Mouse (Mus musculus): Measurements from ENCODE around the gene Cdkn1b. TPM values are rescaled to one million over a fixed set of nuclear protein-coding genes. Genes with fewer than 3 reads are reported as not detected.

Cdkn1b gene
- polyA plus RNA-seq, 1 experiment from 2014 or later, result 21.7 TPM

DNA sequence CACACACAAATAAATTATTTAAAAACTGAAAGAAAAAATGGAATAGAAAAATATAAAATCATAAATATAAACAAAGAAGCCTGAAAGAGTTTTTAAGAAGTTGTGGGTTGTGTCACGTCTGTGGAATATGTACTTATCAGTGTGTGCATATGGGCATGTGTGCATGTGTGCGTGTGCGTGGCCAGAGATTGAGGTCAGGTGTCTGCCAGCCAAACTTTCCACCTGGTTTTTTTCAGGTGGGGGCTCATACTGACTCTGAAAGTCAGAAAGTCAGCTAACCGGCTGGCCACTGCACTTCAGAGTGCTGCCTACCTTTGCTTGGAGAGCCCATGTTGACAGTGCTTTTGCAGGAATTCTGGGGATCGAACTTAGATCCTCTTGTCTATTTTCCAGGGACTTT, 14.1 kb downstream of the Cdkn1b start:
- H3K9me3 ChIP-seq, result no peaks in the 10 kb centered on the region
- 95% methylated on average over 5 of the region's 5 CpGs for WGBS

DNA sequence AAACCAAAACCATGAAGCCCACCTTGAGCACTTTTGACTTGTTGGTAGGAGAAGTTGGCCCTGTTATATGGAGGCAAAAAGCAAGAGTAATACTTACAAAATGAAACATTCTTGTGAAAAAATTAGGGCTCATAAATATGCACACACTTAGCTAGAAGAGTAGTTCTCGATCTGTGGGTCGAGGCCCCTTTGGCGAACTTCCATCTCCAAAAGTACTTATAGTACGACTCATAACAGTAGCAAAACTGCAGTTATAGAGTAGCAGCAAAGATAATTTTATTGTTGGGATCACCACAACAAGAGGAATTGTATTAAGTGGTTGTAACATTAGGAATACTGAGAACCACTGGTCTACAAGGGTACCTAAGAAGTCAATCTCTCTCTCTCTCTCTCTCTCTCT, 19.6 kb downstream of the Cdkn1b start:
- Histone ChIP-seq H3K36me3 (no peaks in the 10 kb centered on the region), H3K9me3 (no peaks in the 10 kb centered on the region), H3K4me1 (replicated peaks) (no peaks in the 10 kb centered on the region), H3K9ac (no peak overlapping the region), H3K4me2 (no peak overlapping the region), H3K27ac (replicated peaks) (no peak overlapping the region), H3K4me3 (no peak overlapping the region), H3K27me3 (no peaks in the 10 kb centered on the region)
- ATAC-seq (ENCODE audit: low read depth), result no peak
- WGBS, result 92% methylated on average over 4 of the region's 4 CpGs

More for the DNA sequence above, 14.1 kb downstream of the Cdkn1b start:
- Histone ChIP-seq H3K27ac (replicated peaks) (no peak overlapping the region), H3K4me3 (no peak overlapping the region), H3K36me3 (no peaks in the 10 kb centered on the region), H3K27me3 (no peaks in the 10 kb centered on the region), H3K4me2 (no peak overlapping the region), H3K9ac (no peak overlapping the region), H3K4me1 (replicated peaks) (peaks cover 6% of the 10 kb centered on the region; the same call in 1 of the 2 replicates)
- no peak for ATAC-seq (ENCODE audit: low read depth)

DNA sequence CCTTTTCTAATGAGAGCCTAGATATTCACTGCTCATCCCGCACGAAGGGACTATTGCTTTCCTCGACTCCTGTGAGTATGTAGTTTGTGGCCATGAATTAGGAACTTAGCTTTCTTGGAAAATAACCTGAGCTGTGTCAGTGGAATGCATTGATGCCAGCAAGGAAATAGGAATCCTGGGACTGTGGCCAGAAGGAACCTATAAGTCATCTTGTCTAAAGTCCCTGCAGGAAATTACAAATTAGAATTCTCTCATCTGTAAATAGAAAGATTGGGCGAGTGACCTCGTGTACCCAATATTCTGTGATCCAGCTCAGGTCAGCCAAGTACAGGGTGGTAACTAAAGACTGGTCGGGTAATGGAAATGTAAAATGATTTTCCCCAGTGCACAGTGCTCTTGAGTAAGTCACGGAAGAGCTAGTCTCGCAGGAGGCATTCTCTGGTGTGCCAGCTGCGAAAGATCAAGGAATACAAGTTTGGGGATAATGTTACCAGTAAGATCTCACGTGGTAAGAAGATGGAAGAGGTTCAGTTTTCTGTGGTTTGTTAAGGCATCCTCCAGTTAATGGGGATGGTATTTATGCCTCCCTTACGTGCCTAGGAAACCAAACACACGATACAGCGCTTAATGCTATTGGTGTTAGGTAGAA, 23.7 kb downstream of the Cdkn1b start:
- H3K4me1 ChIP-seq (replicated peaks), result no peaks in the 10 kb centered on the region
- H3K27me3 ChIP-seq, result no peaks in the 10 kb centered on the region
- no peaks in the 10 kb centered on the region for H3K36me3 ChIP-seq
- no peak overlapping the region for H3K27ac ChIP-seq (replicated peaks)
- H3K9me3 ChIP-seq, result no peaks in the 10 kb centered on the region
- H3K9ac ChIP-seq, result no peak overlapping the region
- 78% methylated on average over 13 of the region's 13 CpGs for whole genome bisulfite sequencing
- no peak overlapping the region for H3K4me2 ChIP-seq
- ATAC-seq (ENCODE audit: low read depth), result no peak
- H3K4me3 ChIP-seq, result no peak overlapping the region

DNA sequence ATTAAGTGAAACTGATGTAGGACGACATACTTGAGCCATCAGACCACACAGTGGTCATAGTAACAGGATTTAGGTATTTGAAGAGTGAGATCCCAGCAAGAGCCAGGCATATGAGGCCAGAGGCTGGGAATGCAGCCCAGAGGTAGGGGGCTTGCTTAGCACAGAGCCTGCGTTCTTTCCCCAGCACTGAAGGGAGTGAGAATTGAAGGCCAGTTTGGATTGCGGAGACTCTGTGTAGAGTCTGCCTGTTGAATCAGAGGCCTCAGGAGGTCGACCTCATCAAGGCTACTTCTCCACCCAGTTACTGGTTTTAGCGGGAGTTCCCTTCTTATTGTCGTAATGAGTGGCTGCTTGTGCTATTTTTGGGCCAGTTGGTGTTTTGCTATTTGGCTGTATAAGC, 25.9 kb downstream of the Cdkn1b start:
- Histone ChIP-seq H3K9ac (no peak overlapping the region), H3K9me3 (no peaks in the 10 kb centered on the region), H3K4me3 (no peak overlapping the region), H3K4me2 (no peak overlapping the region), H3K27me3 (no peaks in the 10 kb centered on the region), H3K4me1 (replicated peaks) (no peaks in the 10 kb centered on the region), H3K36me3 (no peaks in the 10 kb centered on the region), H3K27ac (replicated peaks) (no peak overlapping the region)
- ATAC-seq (ENCODE audit: low read depth), result no peak
- WGBS, result 67% methylated on average over 6 of the region's 6 CpGs

DNA sequence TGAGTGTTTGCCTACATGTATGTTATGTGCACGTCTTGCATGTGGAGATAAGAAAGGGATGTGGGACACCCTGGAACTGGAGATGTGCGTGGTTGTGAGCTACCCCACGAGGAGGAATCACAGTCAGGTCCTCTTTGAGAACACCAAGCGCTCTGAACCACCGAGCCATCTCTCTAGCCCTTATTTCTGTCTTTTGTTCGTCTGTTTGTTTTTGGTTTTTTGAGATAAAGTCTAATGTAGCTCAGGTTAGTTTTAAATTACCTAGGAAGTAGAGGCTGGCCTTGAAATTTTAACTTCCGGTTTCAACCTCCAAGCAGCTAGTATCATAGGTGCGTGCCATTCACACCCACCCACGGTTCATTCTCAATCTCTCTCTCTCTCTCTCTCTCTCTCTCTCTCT, 26.7 kb downstream of the Cdkn1b start:
- H3K4me3 ChIP-seq, result no peak overlapping the region
- no peak overlapping the region for H3K27ac ChIP-seq (replicated peaks)
- H3K36me3 ChIP-seq, result no peaks in the 10 kb centered on the region
- 91% methylated on average over 9 of the region's 9 CpGs for WGBS
- H3K9me3 ChIP-seq, result no peaks in the 10 kb centered on the region
- H3K27me3 ChIP-seq, result no peaks in the 10 kb centered on the region
- H3K4me2 ChIP-seq, result no peak overlapping the region
- H3K9ac ChIP-seq, result no peak overlapping the region
- H3K4me1 ChIP-seq (replicated peaks), result no peaks in the 10 kb centered on the region
- no peak for ATAC-seq (ENCODE audit: low read depth)

DNA sequence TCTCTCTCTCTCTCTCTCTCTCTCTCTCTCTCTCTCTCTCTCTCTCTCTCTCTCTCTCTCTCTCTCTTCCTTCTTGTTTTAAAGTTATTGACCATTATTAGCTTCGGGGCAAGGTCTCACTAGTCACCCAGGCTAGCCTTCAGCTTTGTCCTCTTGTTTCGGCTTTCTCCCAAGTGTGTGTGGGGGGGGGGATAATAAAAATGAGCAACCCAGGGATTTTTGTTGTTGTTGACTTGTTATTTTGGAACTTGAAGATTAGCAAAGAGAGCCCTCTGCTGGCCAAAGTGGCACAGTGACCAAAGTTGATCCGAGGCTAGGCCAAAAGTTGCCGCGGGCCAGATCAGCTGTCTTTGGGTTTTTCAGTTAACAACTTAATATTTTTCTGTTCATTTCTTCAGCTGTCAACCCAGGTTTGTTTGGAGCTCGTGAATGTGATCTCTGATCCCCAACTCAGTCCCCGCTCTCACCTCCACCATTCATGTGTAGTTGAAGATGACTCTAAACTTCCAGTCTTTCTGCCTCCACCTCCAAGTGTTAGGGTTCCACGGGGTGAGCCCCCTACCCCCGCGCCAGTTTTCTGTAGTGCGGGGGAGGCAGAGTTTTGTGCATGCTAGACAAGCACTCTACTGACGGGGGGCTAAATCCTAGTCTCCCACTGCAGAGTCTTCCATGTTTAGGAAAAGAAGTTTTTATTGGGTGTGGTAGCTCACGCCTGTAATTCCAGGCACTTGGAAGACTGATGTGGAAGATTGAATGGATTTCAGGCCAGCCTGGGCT, 27.3 kb downstream of the Cdkn1b start:
- no peak for ATAC-seq (ENCODE audit: low read depth)
- no peaks in the 10 kb centered on the region for H3K36me3 ChIP-seq
- H3K27me3 ChIP-seq, result no peaks in the 10 kb centered on the region
- H3K4me2 ChIP-seq, result no peak overlapping the region
- H3K4me3 ChIP-seq, result no peak overlapping the region
- WGBS, result 47% methylated on average over 13 of the region's 13 CpGs
- H3K27ac ChIP-seq (replicated peaks), result no peak overlapping the region
- no peaks in the 10 kb centered on the region for H3K9me3 ChIP-seq
- no peak overlapping the region for H3K9ac ChIP-seq
- no peaks in the 10 kb centered on the region for H3K4me1 ChIP-seq (replicated peaks)

DNA sequence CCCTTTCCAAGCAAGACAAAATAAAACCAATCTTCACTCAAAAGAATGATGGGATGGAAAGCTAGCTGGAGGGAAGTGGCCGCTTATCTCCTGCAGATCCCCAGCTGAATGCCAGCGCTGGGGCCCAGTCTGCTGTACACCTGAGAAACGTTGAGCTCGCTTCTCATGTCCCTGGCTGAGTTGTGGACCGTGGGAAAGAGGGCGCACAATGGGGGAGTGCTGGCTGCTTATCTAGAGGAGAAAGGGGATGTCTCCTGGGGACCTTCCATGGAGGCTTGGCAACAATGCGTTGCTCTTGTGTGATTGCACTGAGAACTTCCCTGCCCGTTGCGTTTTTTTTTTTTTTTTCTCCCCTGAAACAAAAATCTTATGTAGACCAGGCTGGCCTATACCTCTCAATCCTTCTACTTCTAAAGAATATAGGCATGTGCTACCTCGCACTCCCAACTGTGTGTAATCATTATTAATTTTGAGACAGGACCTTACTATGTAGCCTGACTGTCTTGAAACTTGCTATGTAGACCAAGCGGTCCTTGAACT, 28.4 kb downstream of the Cdkn1b start:
- 76% methylated on average over 11 of the region's 11 CpGs for WGBS

DNA sequence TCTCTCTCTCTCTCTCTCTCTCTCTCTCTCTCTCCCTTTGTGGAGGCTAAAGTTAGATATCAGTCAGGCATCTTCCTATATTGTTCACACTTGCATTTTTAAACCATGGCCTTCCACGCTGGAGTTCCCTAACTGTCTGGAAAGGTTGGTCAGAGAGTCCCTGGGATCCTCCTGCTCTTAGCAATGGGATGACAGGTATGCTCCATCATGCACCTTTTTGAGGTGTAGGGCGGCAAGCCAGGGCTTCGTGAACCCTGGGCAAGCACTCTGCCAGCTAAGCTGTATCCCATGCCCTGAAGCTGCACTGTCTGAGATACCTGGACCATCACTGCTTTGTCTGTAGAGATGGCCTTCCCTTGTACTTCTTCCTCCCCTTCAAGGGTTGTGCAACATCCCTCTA, 29.0 kb downstream of the Cdkn1b start:
- no peak overlapping the region for H3K4me3 ChIP-seq
- H3K27me3 ChIP-seq, result no peaks in the 10 kb centered on the region
- H3K4me2 ChIP-seq, result no peak overlapping the region
- no peak overlapping the region for H3K9ac ChIP-seq
- peaks cover 6% of the 10 kb centered on the region; the same call in 1 of the 2 replicates for H3K4me1 ChIP-seq (replicated peaks)
- no peak overlapping the region for H3K27ac ChIP-seq (replicated peaks)
- 97% methylated on average over 3 of the region's 3 CpGs for WGBS
- ATAC-seq (ENCODE audit: low read depth), result no peak
- H3K36me3 ChIP-seq, result no peaks in the 10 kb centered on the region
- no peaks in the 10 kb centered on the region for H3K9me3 ChIP-seq

More for the DNA sequence above, 28.4 kb downstream of the Cdkn1b start:
- Histone ChIP-seq H3K27me3 (no peaks in the 10 kb centered on the region), H3K4me1 (replicated peaks) (no peaks in the 10 kb centered on the region), H3K27ac (replicated peaks) (no peak overlapping the region), H3K36me3 (no peaks in the 10 kb centered on the region), H3K9me3 (no peaks in the 10 kb centered on the region), H3K9ac (no peak overlapping the region), H3K4me3 (no peak overlapping the region), H3K4me2 (no peak overlapping the region)
- ATAC-seq (ENCODE audit: low read depth), result no peak

DNA sequence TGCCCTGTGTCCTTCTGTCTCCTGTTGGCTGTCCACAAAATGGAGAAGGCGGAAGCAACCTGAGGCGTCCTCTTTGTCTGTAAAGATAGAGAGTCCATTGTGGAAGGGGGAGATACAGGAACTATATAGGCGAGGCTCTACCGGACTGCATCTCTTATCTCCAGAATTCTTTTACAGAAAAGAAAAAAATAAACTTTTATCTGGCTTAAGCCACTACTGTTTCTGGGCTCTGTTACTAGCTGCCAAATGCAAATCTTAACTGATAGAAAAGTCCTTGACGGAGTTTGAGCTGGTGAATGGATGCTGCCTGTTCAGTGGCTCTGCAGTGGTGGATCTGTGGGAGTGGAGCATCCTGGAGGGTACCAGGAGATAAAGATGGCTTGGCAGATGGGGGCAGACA, 31.2 kb downstream of the Cdkn1b start:
- Histone ChIP-seq H3K27me3 (no peaks in the 10 kb centered on the region), H3K4me2 (no peak overlapping the region), H3K27ac (replicated peaks) (no peak overlapping the region), H3K4me1 (replicated peaks) (peaks cover 6% of the 10 kb centered on the region; the same call in 1 of the 2 replicates), H3K9me3 (no peaks in the 10 kb centered on the region), H3K36me3 (no peaks in the 10 kb centered on the region), H3K4me3 (no peak overlapping the region), H3K9ac (no peak overlapping the region)
- 81% methylated on average over 5 of the region's 5 CpGs for WGBS
- no peak for ATAC-seq (ENCODE audit: low read depth)

DNA sequence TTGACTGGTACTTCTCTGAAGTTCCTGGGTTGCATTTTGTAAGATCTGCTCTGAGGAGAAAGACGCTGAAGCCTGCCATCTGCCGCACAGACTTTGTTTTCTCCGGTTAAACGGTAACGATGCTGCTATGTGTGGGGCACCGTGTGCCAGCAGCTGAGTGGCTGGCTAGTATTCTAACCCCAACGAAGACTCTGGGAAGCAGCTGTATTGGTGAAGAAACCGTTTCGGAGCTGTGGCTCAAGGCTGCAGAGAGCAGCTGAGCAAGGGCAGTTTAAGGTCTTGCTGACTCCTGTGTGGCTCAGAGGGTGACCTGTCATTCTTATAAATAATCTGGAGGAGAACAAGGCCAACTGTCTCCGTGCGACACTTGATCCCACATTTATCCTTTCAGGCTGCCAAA, 33.8 kb downstream of the Cdkn1b start:
- Histone ChIP-seq H3K4me3 (no peak overlapping the region), H3K27ac (replicated peaks) (no peak overlapping the region), H3K9ac (no peak overlapping the region; the same call in 1 of the 2 replicates), H3K4me2 (no peak overlapping the region), H3K4me1 (replicated peaks) (peaks cover 6% of the 10 kb centered on the region; the same call in 1 of the 2 replicates), H3K36me3 (no peaks in the 10 kb centered on the region), H3K9me3 (no peaks in the 10 kb centered on the region), H3K27me3 (no peaks in the 10 kb centered on the region)
- ATAC-seq (ENCODE audit: low read depth), result no peak
- WGBS, result 57% methylated on average over 11 of the region's 11 CpGs

DNA sequence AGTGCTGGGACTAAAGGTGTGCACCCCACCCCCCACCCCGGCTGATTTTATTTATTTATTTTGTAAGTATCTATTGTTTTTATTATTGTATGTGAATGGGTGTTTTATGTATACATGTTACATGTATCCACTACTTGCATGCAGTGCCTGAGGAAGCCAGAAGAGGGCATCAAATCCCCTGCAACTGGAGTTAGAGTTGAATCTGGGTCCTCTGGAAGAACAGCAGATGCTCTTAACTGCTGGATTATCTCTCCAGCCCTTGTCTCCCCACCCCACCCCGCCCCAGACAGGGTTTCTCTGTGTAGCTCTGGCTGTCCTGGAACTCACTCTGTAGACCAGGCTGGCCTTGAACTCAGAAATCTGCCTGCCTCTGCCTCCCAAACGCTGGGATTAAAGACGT, 36.2 kb downstream of the Cdkn1b start:
- 80% methylated on average over 4 of the region's 4 CpGs for WGBS
- no peak overlapping the region for H3K27ac ChIP-seq (replicated peaks)

DNA sequence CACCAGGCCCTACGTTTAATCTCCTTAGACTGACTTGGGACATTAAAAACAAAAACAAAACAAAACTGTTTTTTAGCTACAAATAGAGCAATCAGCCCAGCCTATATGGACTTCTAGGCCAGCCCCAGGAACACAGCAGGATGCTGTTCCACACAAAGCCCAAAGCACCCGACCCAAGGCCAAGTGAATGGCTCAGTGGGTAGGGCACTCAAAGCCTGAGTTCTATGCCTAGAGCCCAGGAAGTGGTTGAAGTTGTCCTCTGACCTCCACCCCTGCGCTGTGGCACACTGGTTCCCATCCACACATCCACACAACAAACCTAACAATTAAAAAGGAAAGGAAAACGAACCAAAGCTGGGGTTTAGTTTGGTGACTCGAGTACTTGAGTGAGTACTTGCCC, 41.1 kb downstream of the Cdkn1b start:
- ATAC-seq (ENCODE audit: low read depth), result no peak
- 54% methylated on average over 5 of the region's 5 CpGs for WGBS
- H3K4me3 ChIP-seq, result no peak overlapping the region

More for the DNA sequence above, 36.2 kb downstream of the Cdkn1b start:
- Histone ChIP-seq H3K9ac (no peak overlapping the region), H3K4me3 (no peak overlapping the region), H3K4me2 (no peak overlapping the region), H3K27me3 (no peaks in the 10 kb centered on the region), H3K36me3 (no peaks in the 10 kb centered on the region), H3K4me1 (replicated peaks) (peaks cover 18% of the 10 kb centered on the region), H3K9me3 (no peaks in the 10 kb centered on the region)
- ATAC-seq (ENCODE audit: low read depth), result no peak

More for the DNA sequence above, 41.1 kb downstream of the Cdkn1b start:
- Histone ChIP-seq H3K9me3 (no peaks in the 10 kb centered on the region), H3K9ac (no peak overlapping the region), H3K27ac (replicated peaks) (no peak overlapping the region), H3K36me3 (no peaks in the 10 kb centered on the region), H3K4me2 (no peak overlapping the region), H3K4me1 (replicated peaks) (peaks cover 12% of the 10 kb centered on the region), H3K27me3 (no peaks in the 10 kb centered on the region)
